Mouse (Mus musculus) megakaryocyte, embryonic 14.5 days (primary cell): ENCODE results near the gene Adprh. TPM values are rescaled to one million over a fixed set of nuclear protein-coding genes. Genes with fewer than 3 reads are reported as not detected.
"Not testable (repeated sequence)": the region's sequence is repeated elsewhere in the genome, so short reads cannot be mapped to it uniquely, and the experiment has no call there.

Experiments
- H3K27me3 ChIP-seq: replicated peaks from 2 replicates; pipeline ENCODE3; 2012; ENCODE audit warnings: inconsistent platforms
- H3K36me3 ChIP-seq: replicated peaks from 2 replicates; pipeline ENCODE3; 2012; ENCODE audit warnings: low read length, inconsistent platforms, mixed read lengths
- H3K4me1 ChIP-seq: 2 replicates; pipeline ENCODE4 v1.6.1; 2012; ENCODE audit warnings: inconsistent platforms
- H3K4me3 ChIP-seq: replicated peaks from 2 replicates; pipeline ENCODE3; 2012; ENCODE audit warnings: moderate library complexity, mild to moderate bottlenecking, inconsistent platforms
- H3K9me3 ChIP-seq: 2 replicates; pipeline ENCODE4 v1.6.1; 2012; ENCODE audit warnings: inconsistent platforms
- FLI1 ChIP-seq: IDR thresholded peaks from 2 replicates; pipeline ENCODE4 v1.6.1; 2012; ENCODE audit warnings: low read length, inconsistent platforms, mixed read lengths
- GATA1 ChIP-seq: IDR thresholded peaks from 3 replicates; pipeline ENCODE4 v1.6.1; 2012; ENCODE audit warnings: mixed read lengths, low read length, inconsistent platforms, borderline replicate concordance
- polyA plus RNA-seq: library from polyadenylated mRNA; stranded (reverse); fragments of >175 nt; gene quantifications from 2 replicates; pipeline ENCODE4 v1.2.3, GENCODE M21; 2012; ENCODE audit warnings: low replicate concordance; ENCODE audit not compliant: insufficient read depth

The Adprh gene
- polyA plus RNA-seq, 1 experiment, result 423 TPM

DNA sequence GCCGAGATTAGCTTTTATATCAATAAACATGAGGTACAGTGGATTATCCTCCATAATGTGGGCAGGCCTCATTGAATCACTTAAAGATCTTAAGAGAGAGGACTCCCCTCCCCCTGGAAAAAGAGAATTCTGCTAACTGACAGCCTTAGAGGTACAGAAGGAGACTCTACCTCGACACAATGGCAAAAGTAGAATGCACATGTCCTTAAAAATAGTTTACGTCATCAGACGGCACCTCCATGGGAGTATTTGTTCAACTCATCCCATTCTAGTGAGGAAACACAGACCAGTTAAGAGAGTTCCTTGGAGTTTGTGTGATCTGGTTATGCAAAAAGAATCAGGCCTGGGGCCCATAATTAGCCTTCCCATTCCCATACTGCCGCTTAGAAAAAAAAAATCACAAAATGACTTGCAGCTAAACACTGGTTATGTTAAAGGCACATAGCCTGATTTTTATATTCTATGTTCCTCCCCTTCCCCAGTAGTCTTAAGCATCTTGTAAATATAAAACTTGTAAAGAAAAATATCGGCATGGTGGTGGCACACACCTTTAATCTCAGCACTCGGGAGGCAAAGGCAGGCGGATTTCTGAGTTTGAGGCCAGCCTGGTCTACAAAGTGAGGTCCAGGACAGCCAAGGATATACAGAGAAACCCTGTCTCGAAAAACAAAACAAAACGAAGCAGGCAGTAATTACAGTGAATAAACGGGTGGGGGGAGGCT is 2.2 kb upstream of the Adprh start:
- Histone ChIP-seq H3K36me3 (peaks cover 17% of the 10 kb centered on the region), H3K4me3 (no peak overlapping the region), H3K4me1 (peaks cover 64% of the 10 kb centered on the region), H3K27me3 (no peaks in the 10 kb centered on the region), H3K9me3 (no peaks in the 10 kb centered on the region)
- no peak for TF ChIP-seq FLI1

- peaks cover 67% of the 10 kb centered on the region for H3K4me1 ChIP-seq
- H3K27me3 ChIP-seq, result no peaks in the 10 kb centered on the region
- no peaks in the 10 kb centered on the region for H3K9me3 ChIP-seq
- peak overlapping the region; percentile 50 for H3K4me3 ChIP-seq
- peaks cover 25% of the 10 kb centered on the region for H3K36me3 ChIP-seq
- TF ChIP-seq GATA1 (no peak), FLI1 (no peak)
These were observed 1.4 kb upstream of the Adprh start for GRCm38 (mm10) chr16:38453952-38454351.

DNA sequence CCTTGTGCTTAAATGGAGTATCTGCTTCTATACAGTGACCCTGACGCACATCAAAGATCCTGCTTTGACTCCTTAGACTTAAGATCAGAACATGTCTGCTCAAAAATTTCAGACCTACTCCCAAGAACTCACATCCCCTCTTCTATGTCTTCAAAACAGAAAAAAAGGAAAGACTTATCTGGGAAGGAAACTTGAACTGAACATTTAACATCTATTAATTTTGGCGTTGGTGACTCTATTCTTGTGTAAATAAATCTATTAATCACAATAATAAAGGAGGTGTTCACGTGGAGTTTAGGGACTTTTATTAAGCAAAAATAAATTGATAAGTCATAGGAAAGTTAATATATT is 675 bp upstream of the Adprh start:
- peaks cover 69% of the 10 kb centered on the region for H3K4me1 ChIP-seq
- H3K36me3 ChIP-seq, result peaks cover 32% of the 10 kb centered on the region
- no peaks in the 10 kb centered on the region for H3K27me3 ChIP-seq
- no peaks in the 10 kb centered on the region for H3K9me3 ChIP-seq
- peak overlapping the region; percentile 97 for H3K4me3 ChIP-seq
- no peak for TF ChIP-seq GATA1
- no peak for TF ChIP-seq FLI1

GRCm38 (mm10) chr16:38451421-38452205 is 890 bp downstream of the Adprh start:
- peaks cover 48% of the 10 kb centered on the region for H3K36me3 ChIP-seq
- no peaks in the 10 kb centered on the region for H3K9me3 ChIP-seq
- TF ChIP-seq FLI1 (no peak), GATA1 (no peak)
- no peaks in the 10 kb centered on the region for H3K27me3 ChIP-seq
- peaks cover 65% of the 10 kb centered on the region for H3K4me1 ChIP-seq
- peak overlapping the region; percentile 97 for H3K4me3 ChIP-seq

DNA sequence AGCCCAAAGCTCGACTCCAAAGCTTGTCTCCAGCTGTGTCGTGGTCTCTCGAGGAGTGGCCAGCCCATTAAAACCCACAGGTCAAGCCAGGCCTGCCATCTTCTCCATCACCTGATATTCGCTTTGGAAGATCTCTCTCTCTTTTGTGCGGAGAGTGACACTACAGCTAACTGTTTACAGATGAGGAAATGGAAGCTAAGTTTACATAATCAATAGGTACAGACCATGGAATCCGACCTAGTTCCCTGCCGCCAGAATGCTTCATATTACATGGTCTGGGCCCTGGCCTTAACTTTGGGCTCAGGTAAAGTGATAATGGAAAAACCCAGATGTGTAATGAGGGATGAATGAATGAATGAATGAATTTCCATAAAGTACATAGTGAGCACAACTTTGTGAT is 1.8 kb downstream of the Adprh start:
- TF ChIP-seq FLI1 (no peak), GATA1 (no peak)
- Histone ChIP-seq H3K36me3 (peaks cover 57% of the 10 kb centered on the region), H3K27me3 (no peaks in the 10 kb centered on the region), H3K9me3 (peaks cover 2% of the 10 kb centered on the region; the same call in 1 of the 2 replicates), H3K4me3 (peak overlapping the region; percentile 1), H3K4me1 (peaks cover 64% of the 10 kb centered on the region)

GRCm38 (mm10) chr16:38448458-38448857 is 4.0 kb downstream of the Adprh start:
- peaks cover 65% of the 10 kb centered on the region for H3K4me1 ChIP-seq
- H3K9me3 ChIP-seq, result peaks cover 18% of the 10 kb centered on the region
- TF ChIP-seq GATA1 (no peak), FLI1 (no peak)
- H3K27me3 ChIP-seq, result no peaks in the 10 kb centered on the region
- H3K36me3 ChIP-seq, result peaks cover 79% of the 10 kb centered on the region
- H3K4me3 ChIP-seq, result no peak overlapping the region

- peaks cover 68% of the 10 kb centered on the region for H3K4me1 ChIP-seq
- TF ChIP-seq FLI1 (no peak), GATA1 (no peak)
- peaks cover 87% of the 10 kb centered on the region for H3K36me3 ChIP-seq
- H3K27me3 ChIP-seq, result no peaks in the 10 kb centered on the region
- no peak overlapping the region for H3K4me3 ChIP-seq
- H3K9me3 ChIP-seq, result peaks cover 18% of the 10 kb centered on the region
These were observed 5.1 kb downstream of the Adprh start for GRCm38 (mm10) chr16:38447366-38447765.

- H3K4me3 ChIP-seq, H3K27me3 ChIP-seq: not testable (repeated sequence)
- H3K36me3 ChIP-seq, result peaks cover 83% of the 10 kb centered on the region
- peaks cover 18% of the 10 kb centered on the region for H3K9me3 ChIP-seq
- H3K4me1 ChIP-seq, result peaks cover 67% of the 10 kb centered on the region
These were observed 6.4 kb downstream of the Adprh start for GRCm38 (mm10) chr16:38446141-38446540.

GRCm38 (mm10) chr16:38445576-38445975 is 6.9 kb downstream of the Adprh start:
- Histone ChIP-seq H3K4me3 (no peak overlapping the region), H3K9me3 (peaks cover 18% of the 10 kb centered on the region), H3K36me3 (peaks cover 79% of the 10 kb centered on the region), H3K4me1 (peaks cover 66% of the 10 kb centered on the region), H3K27me3 (no peaks in the 10 kb centered on the region)
- TF ChIP-seq FLI1, result no peak
- no peak for TF ChIP-seq GATA1

DNA sequence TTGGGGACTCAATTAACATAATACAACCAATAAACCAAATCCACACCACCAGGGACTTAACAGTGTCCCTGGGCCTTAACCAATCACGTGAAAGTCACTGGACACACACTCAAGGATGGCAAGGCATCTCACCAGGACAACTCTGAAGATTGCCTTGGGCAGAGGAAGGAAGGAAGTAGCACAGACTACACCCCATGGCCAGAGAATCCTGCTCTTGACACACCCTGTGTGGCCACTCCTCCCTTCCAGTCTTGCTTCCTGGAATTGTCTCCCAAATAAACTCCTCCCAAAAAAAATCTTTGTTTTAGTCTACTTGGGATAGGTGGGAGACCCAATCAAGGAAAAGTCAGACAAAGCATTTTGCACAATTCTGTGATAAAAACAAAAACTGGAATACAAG is 7.5 kb downstream of the Adprh start:
- Histone ChIP-seq H3K27me3 (peaks cover 2% of the 10 kb centered on the region), H3K36me3 (peaks cover 74% of the 10 kb centered on the region), H3K4me1 (peaks cover 64% of the 10 kb centered on the region), H3K9me3 (peaks cover 18% of the 10 kb centered on the region), H3K4me3 (no peak overlapping the region)
- TF ChIP-seq GATA1 (no peak), FLI1 (no peak)
